Mouse (Mus musculus) left cerebral cortex, postnatal 36 days (tissue): ENCODE results near the gene Utp3. TPM values are rescaled to one million over a fixed set of nuclear protein-coding genes. Genes with fewer than 3 reads are reported as not detected.

Experiments
- DNase-seq, 2 experiments: peaks; one replicate each; pipeline ENCODE4 v3.0.0; 2021 to 2022; ENCODE audit warnings: low spot score in 2 of 2, mixed read lengths in 1 of 2
- intact Hi-C: fragments of 180-260 bp; cut with DNase I; formaldehyde crosslinking; loops from one replicate; pipeline ENCODE4 v1.15.1; 2025
- total RNA-seq, 2 experiments: library from RNA; stranded (reverse); gene quantifications; 2 replicates each; pipeline ENCODE4 v1.2.3; 2021

The Utp3 gene
- total RNA-seq, 2 experiments from 2014 or later: 24.5 to 25.1 TPM

DNA sequence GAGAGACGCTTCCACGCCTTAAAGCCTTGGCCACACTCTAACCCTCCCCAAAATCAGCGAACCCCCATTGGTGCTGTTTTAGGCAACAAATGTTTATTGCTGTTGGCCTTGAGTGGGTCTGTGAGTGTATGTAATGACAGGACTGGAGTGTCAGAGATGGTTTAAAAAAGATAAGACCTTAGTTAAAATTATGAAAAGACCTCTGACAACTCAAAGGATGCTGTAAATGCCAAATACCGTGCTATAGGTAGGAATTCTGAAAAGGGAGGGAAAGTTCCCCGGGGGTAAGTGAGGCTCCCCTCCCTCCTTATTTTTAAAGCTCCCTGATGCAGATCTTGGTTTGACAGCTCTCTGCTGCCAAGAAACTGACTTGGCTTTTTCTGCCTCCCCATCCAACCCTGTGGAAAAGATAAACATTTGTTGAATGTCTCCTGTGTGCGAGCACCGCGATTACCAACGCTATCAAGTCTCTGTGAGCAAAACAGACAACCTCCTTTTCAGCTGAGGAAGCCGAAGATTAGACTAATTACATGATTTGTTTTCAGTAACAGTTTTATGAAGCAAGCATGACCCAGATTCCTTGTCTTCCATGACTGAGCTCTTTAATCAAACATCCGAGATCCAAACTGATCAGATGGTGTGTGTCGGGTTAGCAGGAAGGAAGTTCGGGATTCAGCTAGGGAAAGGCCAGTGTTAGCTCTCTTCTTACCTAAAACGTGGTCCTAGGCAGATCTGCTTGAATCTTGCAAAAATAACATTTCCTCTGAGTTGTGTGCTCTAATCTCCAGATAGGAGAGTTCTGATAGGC lies 12.0 kb downstream of the Utp3 start:
- no peak for DNase-seq
- intact Hi-C loops: no loop called here

DNA sequence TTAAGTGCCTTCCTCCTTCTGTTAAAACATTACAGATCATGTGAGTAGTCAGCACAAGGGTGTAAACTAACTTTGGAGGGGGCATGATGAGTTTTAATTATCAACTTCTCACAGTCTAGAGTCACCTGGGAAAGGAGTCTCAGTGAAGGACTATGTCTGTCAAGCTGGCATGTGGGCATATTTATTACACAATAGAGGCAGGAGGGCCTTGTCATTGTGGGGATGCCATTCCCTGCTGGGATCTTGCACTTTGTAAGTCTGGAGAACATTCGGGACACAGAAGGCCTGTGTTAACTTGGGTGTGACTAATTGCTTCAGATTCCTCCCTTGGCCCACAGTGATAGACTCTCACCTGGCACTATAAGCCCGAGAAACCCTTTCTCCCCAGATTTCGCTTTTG lies 15.3 kb downstream of the Utp3 start:
- intact Hi-C loops: no loop called here
- DNase-seq: no peak

DNA sequence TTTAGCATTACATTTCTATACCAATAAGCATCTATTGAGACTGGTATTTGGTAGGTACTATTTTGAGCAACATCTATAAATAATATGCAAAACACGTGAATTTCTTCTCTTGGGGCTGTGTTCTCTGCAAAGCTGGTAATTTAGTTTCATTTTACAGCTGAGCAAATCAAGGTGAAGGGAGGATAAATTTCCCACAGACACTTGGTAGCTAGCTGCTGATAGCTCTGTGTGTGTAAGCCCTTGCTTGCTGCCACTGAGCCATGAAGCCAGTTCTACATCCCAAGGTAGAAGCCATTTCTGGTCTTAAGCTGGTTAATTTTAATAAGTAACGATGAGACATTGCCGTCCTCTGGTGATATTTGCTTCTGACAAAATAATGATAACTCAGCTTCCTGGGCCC lies 20.6 kb downstream of the Utp3 start:
- intact Hi-C loops: no loop called here

DNA sequence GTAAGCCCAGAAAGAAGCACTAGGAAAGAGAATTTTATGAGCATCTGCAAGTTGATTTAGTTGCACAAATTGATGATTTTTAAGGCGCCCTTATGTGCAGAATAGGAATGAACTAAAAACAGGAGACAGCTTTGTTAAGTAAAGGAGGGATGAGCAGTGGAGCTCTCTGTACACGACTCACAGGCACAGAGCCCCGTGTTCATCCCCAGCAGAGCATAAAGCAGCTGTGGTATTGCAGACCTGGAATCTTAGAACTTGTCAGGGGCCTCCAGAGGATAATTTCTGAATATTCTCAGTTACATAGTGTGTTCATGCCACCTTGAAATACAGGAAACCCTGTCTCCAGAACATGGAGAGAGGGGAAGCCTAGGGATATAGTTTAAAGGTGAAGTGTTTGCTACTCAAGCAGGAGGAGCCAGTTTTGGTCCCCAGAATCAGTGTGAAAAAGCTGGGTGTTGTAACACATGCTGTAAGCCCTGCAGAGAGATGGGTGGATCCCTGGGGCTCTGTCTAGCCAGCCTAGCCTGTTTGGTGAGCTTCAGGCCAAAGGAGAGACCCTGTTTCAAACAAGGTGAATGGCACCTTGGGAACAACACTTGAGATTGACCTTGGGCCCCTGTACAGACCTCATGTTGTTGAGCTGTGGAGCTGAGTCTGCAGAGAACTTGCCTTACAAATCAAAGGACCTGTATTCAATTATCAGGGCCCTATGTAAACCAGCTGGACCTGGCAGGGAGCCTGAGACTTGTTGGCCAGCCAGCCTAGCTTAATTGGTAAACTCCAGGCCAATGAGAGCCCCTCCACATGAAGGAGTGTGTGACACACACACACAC lies 21.5 kb downstream of the Utp3 start:
- no peak for DNase-seq
- intact Hi-C loops: no loop called here

More for the DNA sequence above, 20.6 kb downstream of the Utp3 start:
- no peak for DNase-seq

DNA sequence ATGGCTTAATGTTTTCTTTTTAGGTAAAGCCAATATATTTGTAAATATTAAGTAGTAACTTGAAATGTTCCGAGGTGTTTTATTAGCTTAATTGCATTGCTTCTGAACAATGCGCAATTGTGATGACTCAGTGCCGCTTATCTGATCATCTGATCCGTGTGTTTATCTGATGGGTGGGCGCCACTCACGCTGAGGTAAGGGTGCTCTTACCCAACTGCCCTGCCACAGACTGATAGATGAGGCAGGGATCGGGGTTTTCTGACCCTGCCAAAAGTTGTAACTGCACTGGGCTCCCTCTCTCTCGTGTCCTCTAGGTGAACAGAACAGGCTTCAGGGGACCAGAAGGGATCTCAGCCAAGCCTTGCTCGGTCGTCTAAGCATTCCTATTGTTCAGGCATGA lies 26.4 kb downstream of the Utp3 start:
- DNase-seq: no peak
- intact Hi-C loops: no loop called here

GRCm38 (mm10) chr5:88581343-88581742 lies 27.1 kb downstream of the Utp3 start:
- DNase-seq: no peak
- intact Hi-C loops: no loop called here

DNA sequence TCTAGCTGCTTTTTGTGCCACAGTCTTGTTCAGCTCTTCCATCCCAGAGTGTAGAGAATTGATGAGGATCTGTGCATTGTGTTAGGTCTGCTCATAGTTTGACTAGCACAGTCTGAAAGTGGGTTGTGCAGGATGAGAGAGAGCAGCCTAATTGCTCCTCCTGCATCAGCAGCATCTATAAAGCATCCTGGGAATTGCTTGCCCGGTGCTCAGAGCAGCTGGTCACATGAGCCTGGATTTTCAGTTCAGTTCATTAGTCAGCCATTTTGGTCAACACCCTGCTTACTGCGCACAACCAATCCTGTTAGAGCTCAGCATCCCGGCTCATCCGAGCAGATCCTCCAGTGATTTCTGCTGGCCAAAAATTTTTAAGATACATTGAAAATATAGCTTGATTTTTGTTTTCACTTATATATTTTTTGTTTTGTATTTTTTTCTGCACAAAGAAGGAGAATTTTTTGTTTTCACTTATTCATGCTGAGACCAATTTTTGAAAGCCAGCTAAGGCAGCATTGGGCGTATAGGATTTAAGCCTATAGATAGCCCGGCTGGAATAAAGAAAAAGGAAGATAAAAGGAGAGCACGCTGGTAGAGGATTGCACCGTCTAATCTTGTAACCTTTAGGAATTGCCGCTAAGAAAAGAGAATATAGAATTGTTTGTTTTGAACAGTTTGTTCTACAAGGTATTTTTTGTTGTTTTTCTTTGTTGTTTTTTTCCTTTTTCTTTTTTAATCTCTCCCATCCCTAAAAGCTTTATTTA lies 29.2 kb downstream of the Utp3 start:
- peak; percentile 87 to 88 for DNase-seq
- intact Hi-C loops: loop anchor here (2.0 kb wide), 1 partner anchor 19 kb away; the partner anchor contains the start of gene Rufy3

DNA sequence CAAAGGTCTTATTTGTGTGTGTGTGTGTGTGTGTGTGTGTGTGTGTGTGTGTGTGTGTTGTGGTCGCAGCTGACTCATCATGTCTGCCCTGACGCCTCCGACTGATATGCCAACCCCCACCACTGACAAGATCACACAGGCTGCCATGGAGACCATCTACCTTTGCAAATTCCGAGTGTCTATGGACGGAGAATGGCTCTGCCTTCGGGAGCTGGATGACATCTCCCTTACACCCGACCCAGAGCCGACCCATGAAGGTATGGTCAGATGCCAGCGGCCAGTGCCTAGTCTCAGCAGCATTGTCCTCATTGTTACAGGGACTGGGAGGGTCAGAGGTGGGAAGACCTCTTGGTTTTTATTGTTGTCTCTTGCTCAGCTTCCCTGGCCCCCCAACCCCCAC lies 29.8 kb downstream of the Utp3 start:
- DNase-seq: peak; percentile 30 to 47
- intact Hi-C loops: no loop called here

DNA sequence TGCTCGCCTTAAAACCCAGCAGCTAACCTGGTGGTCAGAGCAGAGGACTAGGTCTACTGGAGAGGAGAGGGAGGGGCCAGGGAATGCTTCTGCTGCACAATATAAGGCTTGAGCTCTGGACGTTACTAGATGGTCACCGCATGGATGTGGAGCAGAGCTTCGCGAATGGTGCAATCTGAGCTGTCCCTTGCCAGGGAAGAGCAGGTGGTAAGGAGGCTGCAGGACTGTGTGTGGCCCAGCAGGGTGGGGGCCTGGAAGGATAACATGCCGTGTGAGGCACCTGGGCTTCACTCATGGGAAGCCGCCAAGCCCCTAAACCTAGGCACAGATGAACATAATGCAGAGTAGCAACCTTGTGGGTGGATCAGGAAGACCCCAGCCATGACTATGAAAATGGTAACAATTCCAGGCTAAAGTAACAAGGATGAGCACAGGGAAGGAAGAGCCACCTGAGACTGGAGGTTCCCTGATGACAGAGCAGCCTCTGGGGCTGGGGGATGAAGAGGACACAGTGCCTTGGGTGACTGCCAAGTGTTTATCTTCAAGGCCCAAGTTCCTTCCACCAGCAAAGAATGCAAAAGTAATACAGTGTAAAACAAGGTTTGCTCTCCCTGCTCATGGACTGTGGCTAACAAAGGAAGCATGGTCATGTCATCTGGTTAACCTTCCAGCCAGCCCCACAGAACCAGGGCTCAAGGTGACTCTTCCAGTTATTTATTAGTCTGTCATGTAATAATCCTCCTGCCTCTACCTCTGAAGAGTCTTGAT lies 32.3 kb downstream of the Utp3 start:
- intact Hi-C loops: no loop called here

DNA sequence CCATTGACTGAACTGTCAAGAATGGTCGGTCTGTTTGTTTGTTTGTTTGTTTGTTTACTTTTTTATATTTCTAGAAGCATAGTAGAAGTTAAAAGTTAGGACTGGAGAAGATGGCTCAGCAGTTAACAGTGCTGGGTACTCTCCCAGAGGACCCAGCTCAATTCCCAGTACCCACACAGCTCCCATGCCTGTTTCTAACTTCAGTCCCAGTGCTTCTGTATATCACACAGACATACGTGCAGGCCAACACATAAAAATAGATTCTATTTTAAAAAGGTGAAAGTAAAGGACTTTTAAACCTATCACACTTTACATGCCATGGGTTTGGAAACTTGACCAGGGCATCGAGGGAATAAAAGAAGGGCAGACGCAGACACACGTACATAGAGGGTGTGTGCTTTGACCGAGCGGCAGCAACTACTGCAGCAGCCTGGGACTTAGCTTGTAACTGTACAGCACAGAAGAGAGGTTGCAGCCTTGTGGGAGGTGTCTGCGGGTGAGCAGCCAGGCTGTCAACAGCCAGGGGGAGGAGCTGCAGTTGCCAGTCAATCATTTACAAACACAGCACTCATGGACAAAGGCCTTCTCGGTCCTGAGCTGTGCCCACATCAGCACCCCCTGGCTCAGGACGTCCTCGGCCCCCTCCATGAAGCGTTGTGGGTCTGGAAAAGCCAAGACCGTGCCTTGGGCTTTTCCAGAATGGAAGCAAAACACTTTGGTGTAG lies 33.1 kb downstream of the Utp3 start:
- no peak for DNase-seq
- intact Hi-C loops: no loop called here

More for the DNA sequence above, 32.3 kb downstream of the Utp3 start:
- peak; percentile 31 for DNase-seq

DNA sequence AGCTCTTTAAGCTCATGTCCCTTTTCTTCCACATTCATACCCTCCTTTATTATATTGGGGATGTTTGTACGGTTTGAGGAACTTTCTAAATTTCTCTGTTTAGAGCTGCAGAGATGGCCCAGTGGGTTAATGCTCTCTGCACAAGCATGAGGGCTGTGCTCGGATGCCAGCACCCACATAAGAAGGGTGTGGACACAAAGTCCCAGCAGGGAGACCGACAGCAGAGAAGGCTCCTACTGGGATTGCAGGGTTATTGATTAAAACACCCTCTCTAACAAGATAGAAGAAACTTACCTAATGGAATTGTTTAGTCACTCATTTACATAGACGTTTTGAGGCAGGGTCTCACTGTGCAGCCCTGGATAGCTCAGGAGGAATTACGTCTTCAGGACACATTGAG lies 34.2 kb downstream of the Utp3 start:
- intact Hi-C loops: no loop called here
- no peak for DNase-seq

- intact Hi-C loops: no loop called here
Observed at GRCm38 (mm10) chr5:88593421-88594172, 39.3 kb downstream of the Utp3 start.

GRCm38 (mm10) chr5:88594173-88594569 lies 39.9 kb downstream of the Utp3 start:
- intact Hi-C loops: no loop called here

More at GRCm38 (mm10) chr5:88593421-88594172, 39.3 kb downstream of the Utp3 start:
- DNase-seq: no peak

DNA sequence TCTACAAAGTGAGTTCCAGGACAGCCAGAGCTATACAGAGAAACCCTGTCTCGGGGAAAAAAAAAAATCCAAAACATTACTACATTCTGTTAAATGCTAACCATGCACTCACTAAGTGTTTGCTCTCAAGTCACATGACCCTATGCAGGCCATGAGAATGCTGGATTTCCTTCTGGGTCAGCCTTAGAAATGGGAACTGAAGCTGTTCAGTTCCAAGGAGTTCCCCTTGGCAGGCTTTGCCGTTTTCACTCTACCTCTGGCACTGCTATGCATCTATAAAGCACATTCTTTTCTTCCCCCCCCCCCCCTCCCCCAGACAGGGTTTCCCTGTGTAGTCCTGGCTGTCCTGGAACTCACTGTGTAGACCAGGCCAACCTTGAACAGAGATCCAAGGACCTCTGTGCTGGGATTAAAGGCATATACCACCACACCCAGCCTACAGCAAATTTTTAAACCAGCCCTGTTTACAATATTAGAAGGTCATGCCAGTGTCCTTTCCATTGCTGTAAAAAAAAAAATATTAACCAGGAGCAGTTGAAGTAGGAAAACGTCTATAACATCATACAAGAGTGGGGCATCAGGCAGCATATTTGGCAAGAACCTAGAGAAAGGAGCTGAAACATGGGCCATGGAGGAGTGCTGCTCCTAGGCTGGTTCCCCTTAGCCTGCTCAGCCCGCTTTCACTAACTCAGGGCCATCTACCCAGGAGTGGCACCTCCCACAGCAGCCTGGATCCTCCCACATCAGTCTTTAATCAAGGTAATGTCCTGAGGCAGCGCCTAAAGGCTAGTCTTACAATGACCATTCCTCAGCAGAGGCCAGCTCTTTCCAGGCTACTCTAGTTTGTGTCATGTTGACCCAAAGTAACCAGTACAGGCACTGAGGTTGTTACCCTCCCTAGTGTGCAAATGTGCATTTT lies 41.5 kb downstream of the Utp3 start:
- intact Hi-C loops: no loop called here
- no peak for DNase-seq

More at GRCm38 (mm10) chr5:88594173-88594569, 39.9 kb downstream of the Utp3 start:
- DNase-seq: no peak

GRCm38 (mm10) chr5:88598961-88599360 lies 44.7 kb downstream of the Utp3 start:
- intact Hi-C loops: no loop called here
- DNase-seq: no peak

DNA sequence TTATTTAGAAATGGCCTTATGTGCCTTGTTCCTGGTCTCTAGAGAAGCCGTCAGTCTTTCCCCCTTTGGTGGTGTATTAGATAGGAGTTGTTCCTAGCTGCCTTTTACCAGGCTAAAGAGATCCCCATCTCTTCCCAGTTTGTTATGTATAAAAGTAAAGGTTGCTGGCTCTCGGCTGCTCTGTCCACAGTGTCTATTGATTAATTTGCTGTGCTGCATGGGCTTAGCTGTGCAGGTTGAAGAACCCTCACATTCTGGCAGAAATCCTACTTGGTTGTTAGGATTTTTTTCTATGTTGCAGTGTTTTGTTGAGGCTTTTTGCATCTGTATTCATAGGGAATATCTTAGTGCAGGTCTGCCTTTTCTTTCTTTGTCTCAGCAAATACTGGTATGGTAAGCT lies 47.8 kb downstream of the Utp3 start:
- no peak for DNase-seq
- intact Hi-C loops: no loop called here

- DNase-seq: no peak
- intact Hi-C loops: no loop called here
Observed at GRCm38 (mm10) chr5:88602713-88603112, 48.5 kb downstream of the Utp3 start.
